Mouse (Mus musculus) forebrain, embryonic 16.5 days (tissue): ENCODE data around the gene Slirp. TPM values are rescaled to one million over a fixed set of nuclear protein-coding genes. Genes with fewer than 3 reads are reported as not detected.

ENCODE experiments used
- ATAC-seq: fragments of 200-750 bp; cut with Nextera tagmentation; 2 replicates; pipeline ENCODE4 v1.8.0; 2017; ENCODE audit warnings: mild to moderate bottlenecking, moderate library complexity
- H3K27ac ChIP-seq: fragments of 300-500 bp; sonication (generic); 2 replicates; pipeline ENCODE4 v1.5.1; 2014; ENCODE audit warnings: low read length, control low read depth
- H3K27me3 ChIP-seq: fragments of 300-500 bp; sonication (generic); replicated peaks from 2 replicates; pipeline ENCODE4 v1.6.1; 2014; ENCODE audit warnings: low read length; ENCODE audit not compliant: control insufficient read depth, insufficient read depth
- H3K36me3 ChIP-seq: fragments of 300-500 bp; sonication (generic); 2 replicates; pipeline ENCODE4 v1.6.1; 2014; ENCODE audit not compliant: control insufficient read depth, insufficient read depth
- H3K4me1 ChIP-seq: fragments of 300-500 bp; sonication (generic); replicated peaks from 2 replicates; pipeline ENCODE4 v1.6.1; 2014; ENCODE audit warnings: low read length; ENCODE audit not compliant: control insufficient read depth, insufficient read depth
- H3K4me2 ChIP-seq: fragments of 300-500 bp; sonication (generic); 2 replicates; pipeline ENCODE4 v1.6.1; 2014; ENCODE audit warnings: mild to moderate bottlenecking, low read length, control low read depth
- H3K4me3 ChIP-seq: fragments of 300-500 bp; sonication (generic); replicated peaks from 2 replicates; pipeline ENCODE4 v1.5.1; 2014; ENCODE audit warnings: mild to moderate bottlenecking, low read length, control low read depth
- H3K9ac ChIP-seq: fragments of 300-500 bp; sonication (generic); replicated peaks from 2 replicates; pipeline ENCODE4 v1.6.1; 2014; ENCODE audit warnings: low read depth, low read length, control low read depth
- H3K9me3 ChIP-seq: fragments of 300-500 bp; sonication (generic); 2 replicates; pipeline ENCODE4 v1.6.1; 2016; ENCODE audit warnings: low read length; ENCODE audit not compliant: control insufficient read depth
- WGBS: fragments of 180-500 bp; shearing (Covaris S2); extraction: QIAGEN DNeasy Blood & Tissue Kit; methylation state at CpG from one replicate; pipeline ENCODE4 v1.1.7; 2014; 5-methylcytosine and 5-hydroxymethylcytosine counted together
- polyA plus RNA-seq: library from polyadenylated mRNA; unstranded; fragments of >200 nt; fragmentation: Nextera tagmentation; extraction: Ambion mirVana; gene quantifications from 2 replicates; pipeline ENCODE4 v1.2.1, GENCODE M21; 2015

The Slirp gene
- polyA plus RNA-seq, 1 experiment from 2014 or later = 211 TPM

DNA sequence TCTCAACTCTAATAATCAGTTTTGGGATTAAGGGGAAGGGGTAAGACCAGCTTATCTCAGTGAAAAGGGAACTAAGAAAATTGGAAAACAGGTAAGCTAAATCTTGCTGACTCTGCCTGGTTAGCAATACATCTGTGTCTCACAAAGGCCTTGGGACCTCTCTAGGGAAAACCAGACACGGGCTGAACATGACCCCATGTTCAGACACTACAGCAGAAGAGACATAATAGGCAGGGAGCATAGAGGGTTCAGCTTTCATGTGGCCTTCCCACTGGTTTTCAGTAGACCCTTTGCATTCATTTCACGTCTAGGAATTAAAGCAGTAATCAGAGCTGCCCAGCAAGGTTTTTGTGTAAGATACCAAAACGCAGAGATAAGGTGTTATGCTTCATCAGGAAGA lies 19.2 kb upstream of the Slirp start:
- ATAC-seq = no peak
- Histone ChIP-seq H3K27me3 (no peaks in the 10 kb centered on the region), H3K9me3 (no peaks in the 10 kb centered on the region), H3K27ac (no peak overlapping the region), H3K9ac (no peak overlapping the region), H3K4me3 (no peak overlapping the region), H3K4me2 (no peak overlapping the region), H3K36me3 (peaks cover 20% of the 10 kb centered on the region), H3K4me1 (peaks cover under 1% of the 10 kb centered on the region; the same call in 1 of the 2 replicates)
- 27% methylated on average over 3 of the region's 3 CpGs for WGBS

DNA sequence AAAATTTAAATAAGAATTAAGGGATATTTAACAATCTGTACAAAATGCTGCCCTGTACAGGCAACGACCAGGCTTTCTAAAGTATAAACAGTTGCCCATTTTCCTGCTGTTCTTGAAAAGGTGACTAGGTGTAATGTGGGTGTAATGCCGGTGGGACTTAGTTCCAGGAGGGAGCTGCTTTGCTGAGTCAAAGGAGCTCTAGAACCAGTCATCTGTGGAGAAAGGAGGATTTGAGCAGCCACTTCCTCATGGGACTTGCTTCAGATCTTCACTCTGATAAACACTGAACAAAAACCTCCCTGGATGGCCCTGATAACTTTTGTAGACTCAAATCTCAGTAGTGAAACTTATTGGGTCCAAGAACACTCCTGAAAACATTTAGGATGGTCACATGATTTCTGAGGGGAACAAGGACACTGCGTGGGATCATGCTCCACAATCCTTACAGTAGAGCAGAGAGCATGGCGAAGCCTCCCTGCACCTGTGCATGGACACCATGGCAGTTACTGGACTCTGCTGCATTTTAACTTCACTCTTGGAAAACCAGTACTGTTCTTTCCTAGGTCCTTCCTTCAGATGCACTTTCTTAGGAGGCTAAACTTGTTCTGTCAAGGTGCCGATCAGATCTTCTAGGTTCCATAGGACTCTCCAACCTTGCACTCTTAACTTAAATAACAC lies 17.2 kb upstream of the Slirp start:
- no peak overlapping the region for H3K4me3 ChIP-seq
- H3K27me3 ChIP-seq = no peaks in the 10 kb centered on the region
- no peak overlapping the region for H3K27ac ChIP-seq
- peaks cover 36% of the 10 kb centered on the region for H3K36me3 ChIP-seq
- H3K4me1 ChIP-seq = no peaks in the 10 kb centered on the region
- H3K9me3 ChIP-seq = no peaks in the 10 kb centered on the region
- no peak for ATAC-seq
- H3K4me2 ChIP-seq = no peak overlapping the region
- 87% methylated on average over 5 of the region's 5 CpGs for WGBS
- no peak overlapping the region for H3K9ac ChIP-seq

DNA sequence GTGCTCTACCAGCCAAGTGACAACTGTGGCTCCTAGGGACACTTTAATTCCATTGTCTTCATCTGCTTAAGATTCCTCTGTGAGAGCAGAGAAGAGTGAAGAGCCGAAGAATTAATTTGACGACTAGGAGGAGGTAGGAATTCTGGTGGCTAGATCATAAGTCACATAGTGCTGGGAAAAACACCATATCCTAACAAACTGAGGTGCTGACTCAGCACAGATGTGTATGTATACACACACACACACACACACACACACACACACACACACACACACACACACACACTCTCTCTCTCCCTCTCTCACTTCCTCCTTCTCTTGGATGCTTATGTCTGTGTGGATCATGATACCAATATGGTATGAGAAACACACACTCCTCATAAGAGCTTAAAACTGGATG lies 15.4 kb upstream of the Slirp start:
- 83% methylated on average over 2 of the region's 2 CpGs for WGBS
- H3K27me3 ChIP-seq = no peaks in the 10 kb centered on the region
- no peak for ATAC-seq

DNA sequence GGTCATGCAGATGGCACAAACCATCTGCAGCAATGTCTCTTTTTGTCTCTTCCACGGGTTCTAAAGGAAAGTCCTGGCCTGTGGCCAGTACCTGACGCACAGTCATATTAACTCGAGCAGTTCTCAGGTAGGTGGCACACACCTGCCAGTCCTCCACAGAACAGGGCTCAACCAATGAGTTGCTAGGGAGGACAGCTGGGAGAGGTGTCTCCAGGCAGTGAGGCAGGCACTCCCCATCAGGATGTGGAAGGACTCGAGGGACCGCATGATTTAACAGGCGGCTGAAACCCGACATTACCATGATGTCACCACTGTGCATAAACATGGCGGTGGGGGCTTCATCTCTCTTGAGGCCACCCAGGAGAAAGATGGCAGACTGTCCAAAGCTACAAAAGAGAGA lies 14.8 kb upstream of the Slirp start:
- ATAC-seq = no peak
- Histone ChIP-seq H3K36me3 (peaks cover 53% of the 10 kb centered on the region), H3K4me2 (no peak overlapping the region), H3K9ac (no peak overlapping the region), H3K27ac (no peak overlapping the region), H3K4me1 (no peaks in the 10 kb centered on the region), H3K9me3 (no peaks in the 10 kb centered on the region), H3K4me3 (no peak overlapping the region), H3K27me3 (no peaks in the 10 kb centered on the region)
- WGBS = 80% methylated on average over 8 of the region's 8 CpGs

More for the DNA sequence above, 15.4 kb upstream of the Slirp start:
- H3K4me3 ChIP-seq = no peak overlapping the region
- no peak overlapping the region for H3K27ac ChIP-seq
- H3K4me1 ChIP-seq = no peaks in the 10 kb centered on the region
- no peaks in the 10 kb centered on the region for H3K9me3 ChIP-seq
- peaks cover 48% of the 10 kb centered on the region for H3K36me3 ChIP-seq
- no peak overlapping the region for H3K9ac ChIP-seq
- no peak overlapping the region for H3K4me2 ChIP-seq

DNA sequence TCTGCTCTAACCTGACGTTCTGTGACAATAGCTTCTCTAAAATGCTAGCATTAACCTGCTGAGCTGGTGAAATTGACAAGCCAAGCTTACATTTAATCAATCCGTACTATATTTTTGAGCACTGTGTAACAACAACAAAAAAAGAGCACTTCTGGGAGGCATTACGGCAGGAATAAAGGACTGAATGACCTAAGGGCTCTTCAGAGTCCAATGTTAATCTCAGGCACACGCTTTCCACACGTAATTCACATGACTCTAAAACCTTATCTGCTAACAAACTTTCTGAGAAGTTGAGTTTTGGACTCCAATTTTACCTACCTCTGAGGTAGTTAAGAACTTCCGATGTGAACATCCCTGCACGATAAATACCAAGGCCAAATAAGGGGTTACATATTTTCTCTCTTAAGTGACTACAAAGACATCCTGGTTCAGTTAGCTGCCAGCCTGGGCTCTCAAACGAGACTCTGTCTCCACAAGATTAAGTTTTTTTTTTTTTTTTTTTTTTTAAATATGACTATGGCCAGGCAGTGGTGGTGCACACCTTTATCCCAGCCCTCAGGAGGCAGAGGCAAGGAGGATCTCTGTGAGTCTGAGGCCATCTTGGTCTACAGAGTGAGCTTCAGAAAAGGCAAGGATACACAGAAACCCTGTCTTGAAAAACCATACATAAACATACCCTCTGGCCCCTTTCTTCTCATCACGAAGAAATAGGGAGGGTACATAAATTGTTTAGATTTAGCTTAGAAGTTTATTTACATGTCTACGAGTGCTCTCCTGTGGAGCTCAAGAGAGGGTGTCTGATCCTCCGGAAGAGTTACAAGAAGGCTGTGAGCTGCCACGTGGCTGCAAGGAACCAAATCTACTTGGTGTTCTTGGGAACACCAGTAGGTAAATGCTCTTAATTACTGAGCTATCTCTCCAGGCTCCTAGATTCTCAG lies 1.2 kb upstream of the Slirp start:
- peak overlapping the region; percentile 88 for H3K9ac ChIP-seq

DNA sequence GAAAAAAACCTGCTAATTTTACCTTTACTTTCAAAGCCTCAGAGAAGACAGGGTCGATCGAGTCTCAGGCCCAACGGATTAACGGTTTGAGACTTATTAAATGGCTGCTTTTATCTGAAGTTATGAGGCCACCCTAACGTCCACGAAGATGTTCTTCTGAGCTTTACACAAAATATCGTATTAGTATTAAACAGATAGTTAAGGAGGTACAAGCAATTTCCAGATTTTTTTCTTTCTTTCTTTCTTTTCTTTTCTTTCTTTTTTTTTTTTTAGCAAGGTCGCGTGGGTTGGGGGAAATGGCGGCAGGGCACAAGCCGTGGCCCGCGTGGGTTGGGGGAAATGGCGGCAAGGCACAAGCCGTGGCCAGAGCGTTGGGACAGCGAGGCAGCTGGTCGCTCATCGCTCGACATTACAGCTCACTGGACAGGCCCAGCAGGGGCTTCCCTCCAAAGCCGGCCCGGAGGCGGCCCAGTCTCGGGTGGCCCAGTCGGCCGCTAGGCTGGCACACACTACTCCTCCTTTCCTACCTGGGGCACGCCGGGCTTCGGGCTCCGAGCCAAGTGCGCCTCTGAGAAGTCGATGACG lies 489 bp upstream of the Slirp start:
- H3K4me1 ChIP-seq = peaks cover 21% of the 10 kb centered on the region
- peak overlapping the region; percentile 75 for H3K4me2 ChIP-seq
- peak overlapping the region; percentile 77 for H3K27ac ChIP-seq
- H3K36me3 ChIP-seq = peaks cover 24% of the 10 kb centered on the region
- peak overlapping the region; percentile 80 for H3K4me3 ChIP-seq
- ATAC-seq = peak; percentile 82
- no peaks in the 10 kb centered on the region for H3K27me3 ChIP-seq
- WGBS = under 1% methylated on average over 33 of the region's 33 CpGs
- no peaks in the 10 kb centered on the region for H3K9me3 ChIP-seq
- H3K9ac ChIP-seq = peak overlapping the region; percentile 88

More for the DNA sequence above, 1.2 kb upstream of the Slirp start:
- Histone ChIP-seq H3K27me3 (no peaks in the 10 kb centered on the region), H3K4me2 (peak overlapping the region; percentile 75), H3K36me3 (peaks cover 26% of the 10 kb centered on the region), H3K4me3 (peak overlapping the region; percentile 80), H3K9me3 (no peaks in the 10 kb centered on the region), H3K4me1 (peaks cover 21% of the 10 kb centered on the region), H3K27ac (no peak overlapping the region)
- WGBS = 27% methylated on average over 12 of the region's 12 CpGs
- ATAC-seq = no peak

DNA sequence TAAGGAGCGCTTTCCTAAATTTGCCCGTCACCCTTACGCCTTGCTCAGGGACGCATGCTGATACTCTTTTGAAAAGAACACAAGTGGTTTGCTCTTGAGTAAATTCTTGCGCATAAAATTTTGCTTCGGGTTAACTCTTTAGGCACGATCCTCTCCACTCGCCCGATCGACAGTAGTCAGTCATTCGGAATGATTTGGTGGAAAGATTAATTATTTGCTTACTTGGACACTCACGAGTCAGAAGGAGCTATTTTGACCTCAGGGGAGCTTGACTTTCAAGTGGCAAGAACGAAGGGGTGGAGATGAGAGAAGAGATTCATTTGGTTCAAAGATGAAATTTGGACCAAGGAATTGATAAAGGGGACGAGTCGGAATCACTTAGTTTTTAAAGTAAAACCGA lies 515 bp downstream of the Slirp start:
- Histone ChIP-seq H3K27me3 (no peaks in the 10 kb centered on the region), H3K4me2 (peak overlapping the region; percentile 93), H3K27ac (no peak overlapping the region), H3K4me1 (peaks cover 21% of the 10 kb centered on the region), H3K4me3 (peak overlapping the region; percentile 80), H3K36me3 (peaks cover 23% of the 10 kb centered on the region), H3K9me3 (no peaks in the 10 kb centered on the region), H3K9ac (peak overlapping the region; percentile 88; the same call in 1 of the 2 replicates)
- ATAC-seq = no peak; the same call in 1 of the 2 replicates
- WGBS = 4% methylated on average over 16 of the region's 16 CpGs

DNA sequence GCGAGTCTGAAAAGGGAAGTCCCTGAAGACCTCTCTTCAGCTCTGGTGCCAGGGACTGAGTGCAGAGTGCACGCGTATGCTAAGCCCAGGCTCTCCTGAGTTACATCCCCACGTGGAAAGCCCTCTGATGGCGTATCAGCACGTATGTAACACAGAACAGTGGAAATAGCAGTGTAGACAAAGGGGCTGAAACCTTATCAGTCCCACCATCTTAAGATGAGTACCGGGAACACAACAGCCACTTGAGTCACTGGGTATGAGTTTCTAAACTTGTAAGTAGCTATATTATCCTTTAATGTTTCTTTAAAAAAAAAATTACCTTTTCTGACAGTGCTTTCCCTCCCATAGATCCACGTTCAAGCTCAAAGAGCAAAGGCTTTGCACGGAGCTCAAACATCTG lies 5.8 kb downstream of the Slirp start:
- H3K4me3 ChIP-seq = no peak overlapping the region
- WGBS = 91% methylated on average over 9 of the region's 9 CpGs
- no peaks in the 10 kb centered on the region for H3K9me3 ChIP-seq
- H3K9ac ChIP-seq = no peak overlapping the region
- ATAC-seq = no peak
- H3K36me3 ChIP-seq = peaks cover 45% of the 10 kb centered on the region
- no peak overlapping the region for H3K4me2 ChIP-seq
- H3K27me3 ChIP-seq = no peaks in the 10 kb centered on the region
- H3K27ac ChIP-seq = no peak overlapping the region
- peaks cover 4% of the 10 kb centered on the region for H3K4me1 ChIP-seq

DNA sequence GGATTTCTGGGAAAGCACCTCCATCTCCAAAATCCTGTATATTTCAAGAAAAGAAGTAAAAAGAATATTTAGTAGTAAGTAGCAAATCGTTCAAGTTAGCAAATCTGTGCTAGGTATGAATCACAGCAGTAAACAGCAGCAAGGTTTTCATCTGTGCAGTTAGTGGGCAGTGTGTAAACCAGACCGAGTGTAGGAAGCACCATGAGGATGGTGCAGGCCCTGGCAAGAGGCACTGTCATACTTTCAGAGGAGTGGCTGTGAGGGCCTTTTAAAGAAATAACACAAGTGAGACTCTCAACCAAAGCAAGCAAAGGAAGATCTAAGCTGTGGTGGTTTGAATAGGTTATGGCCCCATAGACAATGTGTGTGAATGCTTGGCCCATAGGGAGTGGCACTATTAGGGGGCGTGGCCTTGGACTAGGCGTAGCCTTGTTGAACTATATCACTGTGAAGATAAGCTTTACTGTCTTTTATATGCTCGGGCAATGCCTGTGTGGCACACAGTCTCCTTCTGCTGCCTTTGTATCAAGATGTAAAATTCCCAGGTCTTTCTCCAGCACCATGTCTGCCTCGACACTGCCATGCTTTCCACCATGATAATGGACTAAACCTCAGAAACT lies 21.1 kb downstream of the Slirp start:
- H3K27ac ChIP-seq = no peak overlapping the region
- H3K4me1 ChIP-seq = no peaks in the 10 kb centered on the region; the same call in 1 of the 2 replicates
- no peaks in the 10 kb centered on the region for H3K9me3 ChIP-seq
- no peak for ATAC-seq
- no peak overlapping the region for H3K4me2 ChIP-seq
- H3K4me3 ChIP-seq = no peak overlapping the region
- WGBS = 90% methylated on average over 6 of the region's 6 CpGs
- no peaks in the 10 kb centered on the region for H3K27me3 ChIP-seq
- H3K36me3 ChIP-seq = peaks cover 34% of the 10 kb centered on the region
- no peak overlapping the region for H3K9ac ChIP-seq
